Mouse (Mus musculus) liver, embryonic 12.5 days (tissue): Measurements from ENCODE around the gene Hint2. TPM values are rescaled to one million over a fixed set of nuclear protein-coding genes. Genes with fewer than 3 reads are reported as not detected.

ENCODE experiments used
- ATAC-seq: fragments of 200-750 bp; cut with Nextera tagmentation; 2 replicates; pipeline ENCODE4 v1.8.0; 2017; ENCODE audit warnings: moderate number of reproducible peaks, mild to moderate bottlenecking, moderate library complexity
- H3K27ac ChIP-seq: fragments of 300-500 bp; sonication (generic); 2 replicates; pipeline ENCODE4 v1.5.1; 2016; ENCODE audit warnings: mild to moderate bottlenecking
- H3K27me3 ChIP-seq: fragments of 300-500 bp; sonication (generic); replicated peaks from 2 replicates; pipeline ENCODE4 v1.6.1; 2016; ENCODE audit warnings: mild to moderate bottlenecking, moderate library complexity
- H3K36me3 ChIP-seq: fragments of 300-500 bp; sonication (generic); 2 replicates; pipeline ENCODE4 v1.6.1; 2016; ENCODE audit warnings: mild to moderate bottlenecking, moderate library complexity
- H3K4me1 ChIP-seq: fragments of 300-500 bp; sonication (generic); 2 replicates; pipeline ENCODE4 v1.6.1; 2016
- H3K4me2 ChIP-seq: fragments of 300-500 bp; sonication (generic); 2 replicates; pipeline ENCODE4 v1.6.1; 2016; ENCODE audit warnings: mild to moderate bottlenecking, moderate library complexity
- H3K4me3 ChIP-seq: fragments of 300-500 bp; sonication (generic); 2 replicates; pipeline ENCODE4 v1.5.1; 2016; ENCODE audit warnings: mild to moderate bottlenecking, moderate library complexity
- H3K9ac ChIP-seq: fragments of 300-500 bp; sonication (generic); 2 replicates; pipeline ENCODE4 v1.6.1; 2016; ENCODE audit warnings: mild to moderate bottlenecking, moderate library complexity
- H3K9me3 ChIP-seq: fragments of 300-500 bp; sonication (generic); replicated peaks from 2 replicates; pipeline ENCODE4 v1.6.1; 2016; ENCODE audit warnings: mild to moderate bottlenecking, moderate library complexity
- WGBS: fragments of 180-500 bp; shearing (Covaris S2); methylation state at CpG from one replicate; pipeline ENCODE4 v1.1.7; 2016; ENCODE audit not compliant: insufficient replicate concordance; 5-methylcytosine and 5-hydroxymethylcytosine counted together
- polyA plus RNA-seq: library from polyadenylated mRNA; unstranded; fragments of >200 nt; fragmentation: Nextera tagmentation; extraction: Ambion mirVana; gene quantifications from 2 replicates; pipeline ENCODE4 v1.2.1, GENCODE M21; 2016

The Hint2 gene
- polyA plus RNA-seq, 1 experiment from 2014 or later: 66.1 TPM

DNA sequence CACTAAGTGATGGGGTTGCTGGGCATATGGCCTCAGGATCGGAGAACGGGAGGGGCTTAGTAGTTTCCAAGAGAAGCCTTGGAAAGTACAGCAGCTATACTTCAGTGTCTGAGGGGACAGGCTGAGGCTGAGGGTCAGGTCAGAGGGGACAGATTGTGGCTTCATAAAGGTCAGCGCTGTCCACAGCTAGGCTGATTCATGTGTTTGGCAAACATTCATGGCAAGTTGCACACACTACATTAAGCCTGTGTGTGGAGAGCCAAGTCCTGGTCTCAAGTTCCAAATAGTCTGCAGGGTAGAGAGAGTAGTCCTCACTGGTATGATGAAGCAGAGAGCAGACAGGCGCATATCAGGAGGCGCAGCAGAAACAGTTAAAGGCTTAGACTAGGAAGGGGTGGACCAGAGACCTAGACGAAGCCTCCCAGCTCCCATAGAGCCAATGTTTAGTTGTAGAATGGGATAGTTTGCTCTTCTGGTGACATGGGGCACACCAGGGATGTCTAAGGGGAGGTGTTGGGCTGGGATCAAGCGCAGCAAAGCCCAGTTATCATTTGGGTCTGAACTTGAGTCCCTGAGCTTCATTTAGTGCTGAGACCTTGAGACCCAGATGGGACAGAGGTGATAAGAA, 23.3 kb upstream of the Hint2 start:
- ATAC-seq: no peak
- Histone ChIP-seq H3K4me1 (no peaks in the 10 kb centered on the region), H3K9me3 (no peaks in the 10 kb centered on the region), H3K4me3 (no peak overlapping the region), H3K4me2 (no peak overlapping the region), H3K27ac (no peak overlapping the region), H3K9ac (no peak overlapping the region), H3K36me3 (no peaks in the 10 kb centered on the region), H3K27me3 (0 out of 2 replicates have a peak, but pooled peaks cover 7% of the 10 kb centered on the region)
- WGBS: 74% methylated on average over 7 of the region's 7 CpGs

DNA sequence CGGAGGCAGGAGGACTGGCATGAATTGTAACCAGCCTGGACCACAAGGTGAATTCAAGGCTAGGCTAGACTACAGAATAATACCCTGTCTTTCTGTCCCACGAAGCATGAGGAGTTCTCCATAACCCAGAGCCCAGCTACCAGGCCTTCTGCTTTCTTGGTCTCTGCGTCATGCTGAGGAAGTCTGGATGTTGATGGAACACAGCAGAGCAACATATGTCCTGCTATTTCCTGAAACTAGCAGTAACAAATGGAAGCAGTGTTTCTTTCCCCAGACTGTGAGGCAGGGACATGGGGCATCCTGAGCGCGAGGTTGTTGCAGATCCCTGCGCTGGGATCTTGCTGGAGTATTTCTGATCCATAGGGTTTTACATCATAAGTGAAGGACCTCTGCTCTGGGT, 22.3 kb upstream of the Hint2 start:
- H3K4me2 ChIP-seq: no peak overlapping the region
- no peak overlapping the region for H3K9ac ChIP-seq
- no peak overlapping the region for H3K27ac ChIP-seq
- H3K4me3 ChIP-seq: no peak overlapping the region
- WGBS: 74% methylated on average over 6 of the region's 6 CpGs
- no peaks in the 10 kb centered on the region for H3K4me1 ChIP-seq
- no peaks in the 10 kb centered on the region for H3K36me3 ChIP-seq
- H3K27me3 ChIP-seq: 0 out of 2 replicates have a peak, but pooled peaks cover 7% of the 10 kb centered on the region
- no peaks in the 10 kb centered on the region for H3K9me3 ChIP-seq
- ATAC-seq: no peak

DNA sequence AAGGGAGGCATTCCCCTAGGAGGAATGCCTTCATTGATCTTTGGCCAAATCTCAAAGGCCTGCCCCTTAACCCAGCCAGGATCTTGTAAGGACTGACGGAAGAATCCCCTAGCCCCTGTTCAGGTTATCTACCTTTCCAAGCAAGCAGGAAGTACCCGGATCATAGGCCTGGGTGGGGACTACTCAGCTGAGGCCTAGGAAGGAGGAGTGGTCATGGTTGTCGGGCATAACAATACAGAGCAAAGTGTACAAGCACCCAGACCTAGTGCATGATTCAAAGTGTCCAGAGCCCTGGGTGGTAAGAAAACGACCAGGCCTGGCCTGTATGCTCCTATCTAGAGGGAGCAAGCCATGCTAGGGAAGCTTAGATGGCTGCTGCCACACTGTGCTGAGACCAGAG, 19.3 kb upstream of the Hint2 start:
- Histone ChIP-seq H3K4me2 (no peak overlapping the region), H3K27me3 (peaks cover 17% of the 10 kb centered on the region), H3K4me1 (no peaks in the 10 kb centered on the region), H3K9me3 (no peaks in the 10 kb centered on the region), H3K27ac (no peak overlapping the region), H3K9ac (no peak overlapping the region), H3K4me3 (no peak overlapping the region), H3K36me3 (no peaks in the 10 kb centered on the region)
- ATAC-seq: no peak
- 48% methylated on average over 4 of the region's 4 CpGs for WGBS

DNA sequence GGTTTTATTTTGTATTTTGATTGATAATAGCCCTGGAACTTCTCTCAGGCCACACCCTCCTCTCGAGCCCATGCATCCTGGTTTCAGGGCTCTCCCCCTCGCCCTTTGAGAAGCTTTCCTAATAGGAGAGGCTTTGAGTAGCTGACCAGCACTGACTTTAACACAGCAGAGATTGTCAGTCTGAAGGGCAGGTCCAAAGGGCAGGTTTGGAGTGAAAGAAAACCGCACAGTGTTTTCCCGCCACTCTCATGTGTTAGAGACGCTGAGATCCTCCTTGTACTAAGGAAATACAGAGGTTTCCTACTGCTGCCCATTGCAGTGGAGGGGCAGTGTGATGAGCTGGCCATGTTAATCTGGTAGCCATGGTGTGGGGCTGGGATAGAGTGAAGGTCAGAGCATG, 18.7 kb upstream of the Hint2 start:
- Histone ChIP-seq H3K9ac (no peak overlapping the region), H3K36me3 (no peaks in the 10 kb centered on the region), H3K9me3 (no peaks in the 10 kb centered on the region), H3K4me1 (no peaks in the 10 kb centered on the region), H3K27ac (no peak overlapping the region), H3K4me2 (no peak overlapping the region), H3K27me3 (peaks cover 20% of the 10 kb centered on the region), H3K4me3 (no peak overlapping the region)
- ATAC-seq: no peak
- 59% methylated on average over 5 of the region's 5 CpGs for WGBS

DNA sequence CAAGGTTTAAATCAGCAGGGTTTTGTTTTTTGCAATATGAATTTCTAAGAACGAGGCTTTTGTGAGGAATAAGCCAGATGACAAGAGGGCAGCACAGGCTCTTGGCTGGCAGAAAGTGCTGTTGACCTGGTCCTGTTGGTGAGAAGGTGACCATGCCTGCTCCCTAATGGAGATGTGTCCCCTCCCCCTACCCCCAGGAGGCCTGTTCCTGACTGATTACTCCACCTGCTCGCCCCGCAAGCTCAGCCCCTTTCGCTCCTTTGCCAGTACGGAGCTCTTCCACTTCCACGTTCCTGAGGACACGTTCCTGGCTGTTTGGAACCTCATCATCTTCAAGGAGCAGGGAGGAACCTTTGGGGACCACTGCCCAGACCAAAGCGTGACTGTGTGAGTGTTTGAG, 17.4 kb upstream of the Hint2 start:
- H3K4me1 ChIP-seq: peaks cover 9% of the 10 kb centered on the region
- no peaks in the 10 kb centered on the region for H3K36me3 ChIP-seq
- no peak overlapping the region for H3K4me3 ChIP-seq
- no peak for ATAC-seq
- H3K4me2 ChIP-seq: no peak overlapping the region
- 63% methylated on average over 8 of the region's 8 CpGs for WGBS
- H3K27me3 ChIP-seq: peaks cover 24% of the 10 kb centered on the region
- no peak overlapping the region for H3K27ac ChIP-seq
- no peak overlapping the region for H3K9ac ChIP-seq
- H3K9me3 ChIP-seq: no peaks in the 10 kb centered on the region

DNA sequence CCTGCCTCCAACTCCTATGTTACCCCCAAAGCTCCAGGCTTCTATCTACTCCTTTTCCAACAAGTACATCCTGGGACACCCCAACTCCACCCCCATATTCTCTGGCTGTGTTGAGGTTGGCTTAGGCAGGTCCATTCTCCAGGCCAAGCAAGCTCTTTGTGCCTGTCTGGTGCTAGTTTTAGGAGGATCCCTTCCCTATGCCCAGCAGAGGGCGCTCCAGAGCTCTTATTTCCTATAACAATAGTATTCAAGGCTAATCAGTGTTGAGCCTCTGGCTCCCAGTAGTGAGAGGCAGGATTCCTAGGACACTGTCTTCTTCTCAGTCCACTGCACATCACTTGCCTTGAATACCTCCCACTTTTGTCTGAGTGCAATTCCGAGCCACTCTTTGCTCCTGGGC, 15.8 kb upstream of the Hint2 start:
- peaks cover 17% of the 10 kb centered on the region for H3K4me1 ChIP-seq
- no peak overlapping the region for H3K4me2 ChIP-seq
- ATAC-seq: no peak
- H3K27me3 ChIP-seq: peaks cover 31% of the 10 kb centered on the region
- no peaks in the 10 kb centered on the region for H3K9me3 ChIP-seq
- no peaks in the 10 kb centered on the region for H3K36me3 ChIP-seq
- H3K4me3 ChIP-seq: no peak overlapping the region
- WGBS: 9% methylated on average over 2 of the region's 2 CpGs
- H3K27ac ChIP-seq: no peak overlapping the region
- H3K9ac ChIP-seq: no peak overlapping the region

DNA sequence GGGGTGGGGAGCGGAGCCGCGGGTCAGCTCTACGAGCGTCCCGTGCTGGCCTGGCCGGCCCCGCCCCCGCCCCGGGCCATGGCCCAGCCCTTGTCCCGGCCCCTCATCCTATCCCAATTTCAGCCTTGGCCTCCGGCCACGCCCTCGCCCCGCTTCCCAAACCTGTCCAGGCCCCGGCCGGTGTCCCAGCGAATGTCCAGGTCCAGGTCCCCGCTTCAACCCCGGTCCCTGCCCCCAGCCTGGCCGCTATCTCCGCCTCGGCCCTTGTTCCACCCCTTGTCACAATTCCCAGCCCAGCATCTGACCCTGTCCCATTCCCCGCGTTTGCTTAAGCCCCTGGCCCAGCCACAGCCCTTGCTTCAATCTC, 13.1 kb upstream of the Hint2 start:
- Histone ChIP-seq H3K4me3 (peak overlapping the region; percentile 77), H3K27me3 (peaks cover 58% of the 10 kb centered on the region), H3K4me2 (peak overlapping the region; percentile 96), H3K36me3 (no peaks in the 10 kb centered on the region), H3K9me3 (no peaks in the 10 kb centered on the region), H3K4me1 (peaks cover 17% of the 10 kb centered on the region), H3K27ac (0 out of 2 replicates have a peak overlapping the region, but pooled peaks have one; percentile 17), H3K9ac (peak overlapping the region; percentile 87)
- peak; percentile 74; the same call in 1 of the 2 replicates for ATAC-seq
- under 1% methylated on average over 19 of the region's 25 CpGs for whole genome bisulfite sequencing

DNA sequence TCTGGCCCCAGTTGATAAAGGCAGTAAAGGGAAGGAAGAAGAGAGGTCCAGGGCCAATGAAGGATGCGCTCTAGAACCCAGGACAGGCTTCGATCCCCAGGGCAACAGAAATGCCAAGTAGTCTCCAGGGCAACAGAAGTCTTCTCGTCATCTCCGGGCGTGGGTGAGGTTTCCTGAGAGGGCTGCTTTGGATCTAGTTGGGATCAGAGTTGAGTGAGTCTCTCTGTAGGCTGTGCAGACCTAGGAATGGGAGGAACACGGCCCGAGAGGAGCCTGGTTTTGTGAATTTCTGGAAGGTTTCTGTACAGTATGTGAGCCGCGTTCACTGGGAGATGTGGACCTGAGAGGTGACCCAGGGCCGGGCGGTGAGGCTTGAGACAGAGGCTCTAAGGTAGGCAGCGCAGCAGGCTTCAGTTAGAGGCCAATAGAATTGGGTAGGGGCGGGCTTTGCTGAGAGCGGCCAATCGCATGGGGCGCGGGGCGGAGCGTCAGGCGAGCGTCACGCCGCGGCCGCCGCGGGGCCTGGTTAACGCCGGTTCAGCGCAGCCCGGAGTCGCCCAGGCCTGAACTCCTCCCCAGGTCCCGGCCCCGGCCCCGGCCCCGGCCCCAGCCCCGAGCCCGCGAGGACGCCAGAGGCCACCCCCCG, 12.6 kb upstream of the Hint2 start, which contains the start of the genes Tmem8b and Fam221b:
Tmem8b (plus strand) TSS at position 190 of the 646 bp plus-strand sequence.
Fam221b (minus strand) TSS at position 364 of the 646 bp plus-strand sequence.
- H3K27ac ChIP-seq: 0 out of 2 replicates have a peak within 1 kb of the TSS, but pooled peaks have one; percentile 17
- WGBS: 2% methylated on average over 36 of the region's 41 CpGs
- ATAC-seq: peak; percentile 95
- H3K27me3 ChIP-seq: peaks cover 61% of the 10 kb centered on the region
- H3K9me3 ChIP-seq: no peaks in the 10 kb centered on the region
- H3K4me3 ChIP-seq: peak within 1 kb of the TSS; percentile 77
- peak within 1 kb of the TSS; percentile 87 for H3K9ac ChIP-seq
- peaks cover 17% of the 10 kb centered on the region for H3K4me1 ChIP-seq
- peak within 1 kb of the TSS; percentile 96 for H3K4me2 ChIP-seq
- no peaks in the 10 kb centered on the region for H3K36me3 ChIP-seq

DNA sequence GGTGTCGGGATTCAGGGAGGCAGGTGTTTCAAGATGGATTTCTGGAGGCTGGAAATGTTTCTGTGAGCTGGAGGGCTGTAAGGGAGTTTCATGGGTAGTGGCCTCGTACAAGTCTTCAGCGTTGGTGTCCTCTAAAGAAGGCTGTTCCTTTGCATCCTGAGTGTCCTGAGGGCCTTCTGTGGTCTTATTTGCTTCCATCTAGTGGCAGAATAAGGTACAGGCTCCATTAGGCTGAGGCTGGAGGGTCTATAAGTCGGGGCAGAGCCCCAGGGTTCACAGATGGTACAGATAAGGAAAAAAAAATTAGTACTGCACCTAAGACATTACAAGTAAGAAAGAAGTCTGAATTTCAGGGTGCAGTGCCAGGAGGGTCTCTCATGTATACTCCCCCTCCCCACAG, 10.1 kb upstream of the Hint2 start:
- no peak overlapping the region for H3K4me2 ChIP-seq
- peaks cover 82% of the 10 kb centered on the region for H3K27me3 ChIP-seq
- no peak overlapping the region for H3K9ac ChIP-seq
- H3K4me3 ChIP-seq: no peak overlapping the region
- no peaks in the 10 kb centered on the region for H3K36me3 ChIP-seq
- 12% methylated on average over 4 of the region's 4 CpGs for WGBS
- H3K9me3 ChIP-seq: no peaks in the 10 kb centered on the region
- no peak overlapping the region for H3K27ac ChIP-seq
- ATAC-seq: no peak
- H3K4me1 ChIP-seq: peaks cover 17% of the 10 kb centered on the region

DNA sequence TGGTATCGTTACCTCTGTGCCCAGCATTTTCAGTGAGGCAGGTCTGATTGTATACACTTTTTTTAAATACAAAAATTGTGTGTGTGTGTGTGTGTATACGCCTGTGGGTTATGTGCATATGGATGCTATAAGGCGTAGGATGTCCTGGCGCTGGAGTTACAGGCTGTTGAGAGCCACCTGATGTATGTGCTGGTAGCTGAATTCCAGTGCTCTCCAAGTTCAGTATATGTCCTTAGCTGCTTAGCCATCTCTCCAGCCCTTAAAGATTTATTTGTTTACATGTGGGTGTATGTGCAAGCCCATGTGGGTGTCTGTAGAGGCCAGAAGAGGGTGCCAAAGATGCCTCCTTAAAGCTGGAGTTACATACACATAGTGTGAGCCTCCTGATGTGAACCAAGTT, 880 bp upstream of the Hint2 start:
- H3K4me2 ChIP-seq: peak overlapping the region; percentile 81
- ATAC-seq: no peak
- H3K9ac ChIP-seq: no peak overlapping the region
- 59% methylated on average over 4 of the region's 4 CpGs for WGBS
- peak overlapping the region; percentile 82 for H3K4me3 ChIP-seq
- H3K36me3 ChIP-seq: no peaks in the 10 kb centered on the region
- H3K27me3 ChIP-seq: peaks cover 29% of the 10 kb centered on the region
- H3K27ac ChIP-seq: no peak overlapping the region
- no peaks in the 10 kb centered on the region for H3K9me3 ChIP-seq
- H3K4me1 ChIP-seq: peaks cover 37% of the 10 kb centered on the region

DNA sequence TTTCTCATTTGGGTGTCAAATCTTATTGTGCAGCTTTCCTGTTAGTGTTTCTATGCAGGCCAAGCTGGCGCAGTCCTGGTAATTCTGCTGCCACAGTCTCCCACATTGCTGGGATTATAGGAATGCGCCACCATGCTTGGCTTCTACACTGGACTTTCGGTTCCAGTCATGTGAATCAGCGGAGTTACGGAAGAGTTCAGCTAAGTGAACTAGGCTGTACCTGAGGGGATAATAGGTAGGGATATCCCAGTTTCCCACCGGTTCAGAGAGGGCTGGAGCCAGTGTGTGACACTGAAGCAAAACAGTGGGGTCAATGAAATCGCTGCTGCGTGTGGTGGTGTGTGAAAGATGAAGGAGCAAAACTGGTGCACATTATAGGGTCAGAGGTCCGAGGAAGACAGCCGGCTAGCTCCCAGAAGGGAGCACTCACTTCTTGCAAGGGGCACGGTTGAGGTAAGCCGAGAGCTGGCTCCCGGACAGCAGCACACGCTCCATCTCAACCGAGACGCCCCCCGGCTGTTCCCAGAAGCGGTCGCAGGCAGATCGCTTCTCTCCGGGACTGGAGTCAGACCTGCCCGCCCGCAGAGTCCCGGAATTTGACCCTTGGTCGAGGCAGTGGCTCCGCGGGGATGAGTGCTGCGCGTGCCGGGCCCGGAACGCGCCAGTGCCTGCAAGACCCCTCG, 469 bp downstream of the Hint2 start:
- peak overlapping the region; percentile 81 for H3K4me2 ChIP-seq
- H3K27me3 ChIP-seq: peaks cover 16% of the 10 kb centered on the region
- H3K4me1 ChIP-seq: peaks cover 37% of the 10 kb centered on the region
- peak; percentile 35 for ATAC-seq
- H3K27ac ChIP-seq: peak overlapping the region; percentile 75
- peak overlapping the region; percentile 85 for H3K9ac ChIP-seq
- WGBS: 8% methylated on average over 34 of the region's 34 CpGs
- peak overlapping the region; percentile 82 for H3K4me3 ChIP-seq
- H3K9me3 ChIP-seq: no peaks in the 10 kb centered on the region
- H3K36me3 ChIP-seq: no peaks in the 10 kb centered on the region
